Mouse (Mus musculus): Measurements from ENCODE around the gene Zfp787. TPM values are rescaled to one million over a fixed set of nuclear protein-coding genes. Genes with fewer than 3 reads are reported as not detected.

The Zfp787 gene
- total and polyA plus RNA-seq, 3 experiments, result 22.7 to 28.8 TPM; not detected in 1

DNA sequence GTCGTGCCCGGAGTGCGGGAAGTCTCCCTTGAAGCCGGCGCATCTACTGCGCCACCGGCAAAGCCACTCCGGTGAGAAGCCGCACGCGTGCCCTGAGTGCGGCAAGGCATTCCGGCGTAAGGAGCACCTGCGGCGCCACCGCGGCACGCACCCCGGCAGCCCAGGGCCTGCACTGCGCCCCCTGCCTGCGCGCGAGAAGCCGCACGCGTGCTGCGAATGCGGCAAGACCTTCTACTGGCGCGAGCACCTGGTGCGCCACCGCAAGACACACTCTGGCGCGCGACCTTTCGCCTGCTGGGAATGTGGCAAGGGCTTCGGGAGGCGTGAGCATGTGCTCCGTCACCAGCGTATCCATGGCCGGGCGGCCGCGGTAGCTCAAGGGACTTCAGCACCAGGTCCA, 33.7 kb upstream of the Zfp787 start:
- H3K36me3 ChIP-seq (ENCODE audit: control insufficient read depth in 1 of 2, insufficient read depth in 2 of 2, low read length in 2 of 2), result no peaks in the 10 kb centered on the region
- no peak for TF ChIP-seq NELFE (IDR thresholded peaks at IDR 0.05; ENCODE audit: low read depth, low read length)
- peak in 1 of 3 experiments; percentile 16; a peak in 1 of 6 replicates for TF ChIP-seq CTCF (IDR thresholded peaks at IDR 0.05 in 2 of 3, conservative IDR thresholded peaks at IDR 0.05 in 1 of 3; ENCODE audit: control insufficient read depth in 1 of 3, insufficient read depth in 1 of 3, low read depth in 2 of 3, low read length in 3 of 3, poor library complexity in 1 of 3, severe bottlenecking in 1 of 3)
- no peaks in the 10 kb centered on the region for H3K79me2 ChIP-seq (ENCODE audit: control insufficient read depth, insufficient read depth, low read length, poor library complexity)
- DNase-seq (ENCODE audit: low read depth, low spot score), result no peak
- no peak overlapping the region for H3K27ac ChIP-seq (ENCODE audit: control insufficient read depth, low read depth, low read length)
- H3K4me3 ChIP-seq (ENCODE audit: control insufficient read depth in 1 of 2, insufficient read depth in 1 of 2, low read depth in 2 of 2, low read length in 2 of 2), result no peak overlapping the region
- H3K9ac ChIP-seq (ENCODE audit: control insufficient read depth, low read depth, low read length, poor library complexity, severe bottlenecking), result no peak overlapping the region
- H3K4me1 ChIP-seq (ENCODE audit: control insufficient read depth in 1 of 2, insufficient read depth in 2 of 2, low read length in 2 of 2), result no peaks in the 10 kb centered on the region
- H3K27me3 ChIP-seq (ENCODE audit: control insufficient read depth in 1 of 2, insufficient read depth in 2 of 2, low read length in 2 of 2), result no peaks in the 10 kb centered on the region
- no peaks in the 10 kb centered on the region for H3K9me3 ChIP-seq (replicated peaks; ENCODE audit: insufficient read depth, low read length)

DNA sequence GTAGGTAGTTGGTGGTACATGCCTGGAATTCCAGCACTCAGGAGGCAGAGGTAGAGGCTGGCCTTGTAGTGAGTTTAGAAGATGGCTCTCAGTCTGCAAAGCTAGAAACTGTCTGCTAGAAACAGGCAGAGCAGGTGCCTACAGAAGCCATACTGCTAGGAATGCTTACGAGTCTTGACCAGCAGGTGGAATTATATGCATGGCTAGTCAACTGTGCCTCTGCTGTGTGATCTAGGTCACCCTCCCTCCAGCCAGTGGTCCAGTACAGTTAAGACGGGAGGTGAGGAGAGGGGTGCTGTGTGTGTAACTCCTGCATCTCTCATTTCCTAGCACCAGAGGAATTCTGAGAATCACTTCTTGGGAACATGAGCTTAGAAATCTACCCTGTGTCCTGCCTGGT, 31.0 kb upstream of the Zfp787 start:
- H3K4me3 ChIP-seq (ENCODE audit: control insufficient read depth in 1 of 2, insufficient read depth in 1 of 2, low read depth in 2 of 2, low read length in 2 of 2), result no peak overlapping the region
- no peaks in the 10 kb centered on the region; a peak in 1 of 4 replicates for H3K4me1 ChIP-seq (ENCODE audit: control insufficient read depth in 1 of 2, insufficient read depth in 2 of 2, low read length in 2 of 2)
- no peaks in the 10 kb centered on the region for H3K9me3 ChIP-seq (replicated peaks; ENCODE audit: insufficient read depth, low read length)
- no peaks in the 10 kb centered on the region for H3K79me2 ChIP-seq (ENCODE audit: control insufficient read depth, insufficient read depth, low read length, poor library complexity)
- no peak overlapping the region for H3K9ac ChIP-seq (ENCODE audit: control insufficient read depth, low read depth, low read length, poor library complexity, severe bottlenecking)
- H3K27ac ChIP-seq (ENCODE audit: control insufficient read depth, low read depth, low read length), result no peak overlapping the region
- H3K27me3 ChIP-seq (ENCODE audit: control insufficient read depth in 1 of 2, insufficient read depth in 2 of 2, low read length in 2 of 2), result no peaks in the 10 kb centered on the region
- no peak for DNase-seq (ENCODE audit: low read depth, low spot score)
- H3K36me3 ChIP-seq (ENCODE audit: control insufficient read depth in 1 of 2, insufficient read depth in 2 of 2, low read length in 2 of 2), result no peaks in the 10 kb centered on the region
- TF ChIP-seq NRF1 (IDR thresholded peaks at IDR 0.05; ENCODE audit: insufficient read depth, low read depth, low read length, poor library complexity, severe bottlenecking) (no peak), CTCF (IDR thresholded peaks at IDR 0.05 in 2 of 3, conservative IDR thresholded peaks at IDR 0.05 in 1 of 3; ENCODE audit: control insufficient read depth in 1 of 3, insufficient read depth in 1 of 3, low read depth in 2 of 3, low read length in 3 of 3, poor library complexity in 1 of 3, severe bottlenecking in 1 of 3) (no peak), MAX (IDR thresholded peaks at IDR 0.05; ENCODE audit: low read length) (no peak), SMC3 (IDR thresholded peaks at IDR 0.05; ENCODE audit: low read depth, low read length) (no peak), RAD21 (IDR thresholded peaks at IDR 0.05; ENCODE audit: low read depth, low read length) (no peak), HCFC1 (IDR thresholded peaks at IDR 0.05; ENCODE audit: low read depth, low read length) (no peak), NELFE (IDR thresholded peaks at IDR 0.05; ENCODE audit: low read depth, low read length) (no peak), CHD2 (IDR thresholded peaks at IDR 0.05; ENCODE audit: low read length) (no peak), MXI1 (IDR thresholded peaks at IDR 0.05; ENCODE audit: low read depth, low read length) (no peak), SIN3A (IDR thresholded peaks at IDR 0.05; ENCODE audit: low read length) (no peak), USF1 (IDR thresholded peaks at IDR 0.05; ENCODE audit: low read depth, low read length) (no peak), KAT2A (conservative IDR thresholded peaks at IDR 0.05; ENCODE audit: low read depth, low read length) (no peak), ETS1 (IDR thresholded peaks at IDR 0.05; ENCODE audit: low read depth, low read length) (no peak), MEF2A (IDR thresholded peaks at IDR 0.05; ENCODE audit: extremely low read depth, insufficient replicate concordance, low read depth, low read length, poor library complexity, severe bottlenecking) (no peak)

DNA sequence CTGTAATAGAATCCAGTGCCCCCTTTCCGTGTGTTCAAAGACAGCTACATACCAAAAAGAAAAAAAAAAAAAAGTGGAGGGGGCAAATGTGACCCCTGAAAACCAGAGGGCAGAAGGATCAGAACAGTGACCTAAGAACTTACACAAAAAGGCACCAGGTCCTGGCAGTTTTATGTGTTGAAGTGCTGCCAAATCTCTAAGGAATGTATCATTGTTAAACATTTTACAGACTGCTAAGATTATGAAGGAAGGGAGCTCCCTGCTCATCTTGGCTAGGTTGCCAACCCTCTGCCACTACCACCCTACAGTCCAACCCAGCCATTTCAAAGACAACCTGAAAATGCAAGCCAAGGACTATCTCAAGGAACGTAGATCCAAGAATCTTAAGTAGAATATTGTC, 30.4 kb upstream of the Zfp787 start:
- Histone ChIP-seq H3K4me3 (ENCODE audit: control insufficient read depth in 1 of 2, insufficient read depth in 1 of 2, low read depth in 2 of 2, low read length in 2 of 2) (no peak overlapping the region), H3K4me1 (ENCODE audit: control insufficient read depth in 1 of 2, insufficient read depth in 2 of 2, low read length in 2 of 2) (no peaks in the 10 kb centered on the region; a peak in 1 of 4 replicates), H3K36me3 (ENCODE audit: control insufficient read depth in 1 of 2, insufficient read depth in 2 of 2, low read length in 2 of 2) (no peaks in the 10 kb centered on the region), H3K9ac (ENCODE audit: control insufficient read depth, low read depth, low read length, poor library complexity, severe bottlenecking) (no peak overlapping the region), H3K79me2 (ENCODE audit: control insufficient read depth, insufficient read depth, low read length, poor library complexity) (no peaks in the 10 kb centered on the region), H3K27me3 (ENCODE audit: control insufficient read depth in 1 of 2, insufficient read depth in 2 of 2, low read length in 2 of 2) (no peaks in the 10 kb centered on the region), H3K27ac (ENCODE audit: control insufficient read depth, low read depth, low read length) (no peak overlapping the region), H3K9me3 (replicated peaks; ENCODE audit: insufficient read depth, low read length) (no peaks in the 10 kb centered on the region)
- DNase-seq (ENCODE audit: low read depth, low spot score), result no peak
- TF ChIP-seq SIN3A (IDR thresholded peaks at IDR 0.05; ENCODE audit: low read length) (no peak), MAZ (IDR thresholded peaks at IDR 0.05; ENCODE audit: low read depth, low read length) (no peak), GABPA (IDR thresholded peaks at IDR 0.05; ENCODE audit: low read depth, low read length) (no peak), TAL1 (IDR thresholded peaks at IDR 0.05; ENCODE audit: low read length) (no peak), MAX (IDR thresholded peaks at IDR 0.05; ENCODE audit: low read length) (no peak), E2F4 (IDR thresholded peaks at IDR 0.05; ENCODE audit: borderline replicate concordance, low read depth, low read length) (no peak), NRF1 (IDR thresholded peaks at IDR 0.05; ENCODE audit: insufficient read depth, low read depth, low read length, poor library complexity, severe bottlenecking) (no peak), JUND (IDR thresholded peaks at IDR 0.05; ENCODE audit: low read depth, low read length) (no peak), RCOR1 (IDR thresholded peaks at IDR 0.05; ENCODE audit: low read depth, low read length) (no peak), USF2 (IDR thresholded peaks at IDR 0.05; ENCODE audit: borderline replicate concordance in 1 of 2, insufficient read depth in 1 of 2, low read depth in 1 of 2, low read length in 2 of 2) (no peak), KAT2A (conservative IDR thresholded peaks at IDR 0.05; ENCODE audit: low read depth, low read length) (no peak), ELF1 (IDR thresholded peaks at IDR 0.05; ENCODE audit: low read depth, low read length) (no peak), ZKSCAN1 (IDR thresholded peaks at IDR 0.05; ENCODE audit: low read depth, low read length) (no peak), CTCF (IDR thresholded peaks at IDR 0.05 in 2 of 3, conservative IDR thresholded peaks at IDR 0.05 in 1 of 3; ENCODE audit: control insufficient read depth in 1 of 3, insufficient read depth in 1 of 3, low read depth in 2 of 3, low read length in 3 of 3, poor library complexity in 1 of 3, severe bottlenecking in 1 of 3) (no peak), MXI1 (IDR thresholded peaks at IDR 0.05; ENCODE audit: low read depth, low read length) (no peak), ZMIZ1 (IDR thresholded peaks at IDR 0.05; ENCODE audit: low read depth, low read length) (no peak)

All from MEL (cell line).